Mouse (Mus musculus): ENCODE measurements around the gene Nutm1. TPM values are rescaled to one million over a fixed set of nuclear protein-coding genes. Genes with fewer than 3 reads are reported as not detected.
"Not testable (repeated sequence)": the region's sequence is repeated elsewhere in the genome, so short reads cannot be mapped to it uniquely, and the experiment has no call there.

The Nutm1 gene
- not detected in 2 replicates for polyA plus RNA-seq (2016; fragmentation: Nextera tagmentation; extraction: Ambion mirVana)

- Histone ChIP-seq H3K9ac (no peak within 1 kb of the TSS), H3K4me1 (replicated peaks) (peaks cover 15% of the 10 kb centered on the region), H3K27ac (ENCODE audit: poor library complexity, severe bottlenecking) (no peak within 1 kb of the TSS), H3K27me3 (replicated peaks) (no peaks in the 10 kb centered on the region), H3K9me3 (replicated peaks) (no peaks in the 10 kb centered on the region), H3K4me3 (no peak within 1 kb of the TSS), H3K36me3 (no peaks in the 10 kb centered on the region), H3K4me2 (no peak within 1 kb of the TSS)
- no peak for ATAC-seq (ENCODE audit: insufficient number of reproducible peaks, low FRiP score)
- WGBS = 67% methylated on average over 10 of the region's 10 CpGs
Observed at GRCm38 (mm10) chr2:112259241-112259962, at the start of gene Nutm1. TSS of gene Nutm1 (minus strand) at chr2:112259291.

- Histone ChIP-seq H3K9ac (no peak overlapping the region), H3K9me3 (replicated peaks) (no peaks in the 10 kb centered on the region), H3K27ac (ENCODE audit: poor library complexity, severe bottlenecking) (0 out of 2 replicates have a peak overlapping the region, but pooled peaks have one; percentile 0), H3K4me3 (no peak overlapping the region), H3K27me3 (replicated peaks) (no peaks in the 10 kb centered on the region), H3K4me1 (replicated peaks) (peaks cover 16% of the 10 kb centered on the region), H3K36me3 (no peaks in the 10 kb centered on the region), H3K4me2 (peak overlapping the region; percentile 42; the same call in 1 of the 2 replicates)
- 80% methylated on average over 3 of the region's 3 CpGs for WGBS
- ATAC-seq (ENCODE audit: insufficient number of reproducible peaks, low FRiP score) = no peak
Observed at GRCm38 (mm10) chr2:112308671-112309070, 49.6 kb upstream of the Nutm1 start.

- 91% methylated on average over 4 of the region's 4 CpGs for WGBS
- no peak overlapping the region for H3K9ac ChIP-seq
- H3K27me3 ChIP-seq (replicated peaks) = no peaks in the 10 kb centered on the region
- H3K36me3 ChIP-seq = 0 out of 2 replicates have a peak, but pooled peaks cover 7% of the 10 kb centered on the region
- H3K4me2 ChIP-seq = no peak overlapping the region
- H3K27ac ChIP-seq (ENCODE audit: poor library complexity, severe bottlenecking) = no peak overlapping the region
- H3K9me3 ChIP-seq (replicated peaks) = no peaks in the 10 kb centered on the region
- ATAC-seq (ENCODE audit: insufficient number of reproducible peaks, low FRiP score) = no peak
- H3K4me3 ChIP-seq = no peak overlapping the region
- H3K4me1 ChIP-seq (replicated peaks) = peaks cover 9% of the 10 kb centered on the region; the same call in 1 of the 2 replicates
Observed at GRCm38 (mm10) chr2:112298221-112298620, 39.1 kb upstream of the Nutm1 start.

- H3K9me3 ChIP-seq (replicated peaks) = no peaks in the 10 kb centered on the region
- ATAC-seq (ENCODE audit: insufficient number of reproducible peaks, low FRiP score) = no peak
- peak overlapping the region; percentile 85 for H3K27ac ChIP-seq (ENCODE audit: poor library complexity, severe bottlenecking)
- H3K9ac ChIP-seq = no peak overlapping the region
- no peak overlapping the region for H3K4me3 ChIP-seq
- peaks cover 9% of the 10 kb centered on the region; the same call in 1 of the 2 replicates for H3K4me1 ChIP-seq (replicated peaks)
- H3K4me2 ChIP-seq = peak overlapping the region; percentile 8; the same call in 1 of the 2 replicates
- 0 out of 2 replicates have a peak, but pooled peaks cover 7% of the 10 kb centered on the region for H3K36me3 ChIP-seq
- WGBS = 37% methylated on average over 3 of the region's 3 CpGs
- H3K27me3 ChIP-seq (replicated peaks) = no peaks in the 10 kb centered on the region
Observed at GRCm38 (mm10) chr2:112296211-112296610, 37.1 kb upstream of the Nutm1 start.

- 75% methylated on average over 2 of the region's 2 CpGs for WGBS
- H3K4me3 ChIP-seq = no peak overlapping the region
- ATAC-seq (ENCODE audit: insufficient number of reproducible peaks, low FRiP score) = no peak
Observed at GRCm38 (mm10) chr2:112292823-112293222, 33.7 kb upstream of the Nutm1 start.

GRCm38 (mm10) chr2:112289507-112289906, 30.4 kb upstream of the Nutm1 start:
- Histone ChIP-seq H3K27me3 (replicated peaks) (no peaks in the 10 kb centered on the region), H3K27ac (ENCODE audit: poor library complexity, severe bottlenecking) (no peak overlapping the region), H3K9me3 (replicated peaks) (no peaks in the 10 kb centered on the region), H3K4me1 (replicated peaks) (peaks cover 5% of the 10 kb centered on the region; the same call in 1 of the 2 replicates), H3K4me3 (no peak overlapping the region), H3K9ac (no peak overlapping the region), H3K36me3 (0 out of 2 replicates have a peak, but pooled peaks cover 1% of the 10 kb centered on the region), H3K4me2 (no peak overlapping the region)
- 96% methylated on average over 3 of the region's 3 CpGs for WGBS
- no peak for ATAC-seq (ENCODE audit: insufficient number of reproducible peaks, low FRiP score)

More at GRCm38 (mm10) chr2:112292823-112293222, 33.7 kb upstream of the Nutm1 start:
- Histone ChIP-seq H3K27ac (ENCODE audit: poor library complexity, severe bottlenecking) (no peak overlapping the region), H3K27me3 (replicated peaks) (no peaks in the 10 kb centered on the region), H3K9ac (no peak overlapping the region), H3K9me3 (replicated peaks) (no peaks in the 10 kb centered on the region), H3K36me3 (0 out of 2 replicates have a peak, but pooled peaks cover 7% of the 10 kb centered on the region), H3K4me1 (replicated peaks) (peaks cover 14% of the 10 kb centered on the region; the same call in 1 of the 2 replicates), H3K4me2 (no peak overlapping the region)

- H3K27me3 ChIP-seq (replicated peaks) = no peaks in the 10 kb centered on the region
- H3K27ac ChIP-seq (ENCODE audit: poor library complexity, severe bottlenecking) = no peak overlapping the region
- no peaks in the 10 kb centered on the region for H3K36me3 ChIP-seq
- no peaks in the 10 kb centered on the region for H3K9me3 ChIP-seq (replicated peaks)
- H3K4me1 ChIP-seq (replicated peaks) = peaks cover 5% of the 10 kb centered on the region; the same call in 1 of the 2 replicates
- no peak overlapping the region for H3K4me3 ChIP-seq
- no peak overlapping the region for H3K4me2 ChIP-seq
- 68% methylated on average over 4 of the region's 4 CpGs for WGBS
- no peak overlapping the region for H3K9ac ChIP-seq
- no peak for ATAC-seq (ENCODE audit: insufficient number of reproducible peaks, low FRiP score)
Observed at GRCm38 (mm10) chr2:112287059-112287458, 28.0 kb upstream of the Nutm1 start.

GRCm38 (mm10) chr2:112286062-112286461, 27.0 kb upstream of the Nutm1 start:
- ATAC-seq (ENCODE audit: insufficient number of reproducible peaks, low FRiP score); H3K4me2 ChIP-seq; H3K4me1 ChIP-seq (replicated peaks); H3K36me3 ChIP-seq; H3K9me3 ChIP-seq (replicated peaks); H3K9ac ChIP-seq; H3K27ac ChIP-seq (ENCODE audit: poor library complexity, severe bottlenecking); H3K4me3 ChIP-seq; H3K27me3 ChIP-seq (replicated peaks): not testable (repeated sequence)
- 89% methylated on average over 1 of the region's 1 CpGs for WGBS

- 65% methylated on average over 6 of the region's 6 CpGs for WGBS
Observed at GRCm38 (mm10) chr2:112285031-112285390, 25.9 kb upstream of the Nutm1 start.

GRCm38 (mm10) chr2:112284363-112285030, 25.4 kb upstream of the Nutm1 start:
- Histone ChIP-seq H3K36me3 (no peaks in the 10 kb centered on the region), H3K27ac (ENCODE audit: poor library complexity, severe bottlenecking) (peak overlapping the region; percentile 33; the same call in 1 of the 2 replicates), H3K9me3 (replicated peaks) (no peaks in the 10 kb centered on the region), H3K4me2 (peak overlapping the region; percentile 97), H3K4me1 (replicated peaks) (peaks cover 4% of the 10 kb centered on the region; the same call in 1 of the 2 replicates), H3K27me3 (replicated peaks) (no peaks in the 10 kb centered on the region), H3K9ac (peak overlapping the region; percentile 81), H3K4me3 (peak overlapping the region; percentile 81)
- WGBS = 1% methylated on average over 21 of the region's 21 CpGs
- ATAC-seq (ENCODE audit: insufficient number of reproducible peaks, low FRiP score) = peak; percentile 96

More at GRCm38 (mm10) chr2:112285031-112285390, 25.9 kb upstream of the Nutm1 start:
- Histone ChIP-seq H3K4me1 (replicated peaks) (peaks cover 5% of the 10 kb centered on the region; the same call in 1 of the 2 replicates), H3K27ac (ENCODE audit: poor library complexity, severe bottlenecking) (no peak overlapping the region), H3K4me3 (peak overlapping the region; percentile 81), H3K9ac (peak overlapping the region; percentile 81; the same call in 1 of the 2 replicates), H3K4me2 (peak overlapping the region; percentile 97), H3K27me3 (replicated peaks) (no peaks in the 10 kb centered on the region), H3K36me3 (no peaks in the 10 kb centered on the region), H3K9me3 (replicated peaks) (no peaks in the 10 kb centered on the region)
- no peak for ATAC-seq (ENCODE audit: insufficient number of reproducible peaks, low FRiP score)

- Histone ChIP-seq H3K27ac (ENCODE audit: poor library complexity, severe bottlenecking) (no peak overlapping the region), H3K9me3 (replicated peaks) (no peaks in the 10 kb centered on the region), H3K4me2 (no peak overlapping the region), H3K9ac (no peak overlapping the region), H3K4me3 (no peak overlapping the region), H3K36me3 (no peaks in the 10 kb centered on the region), H3K27me3 (replicated peaks) (no peaks in the 10 kb centered on the region), H3K4me1 (replicated peaks) (no peaks in the 10 kb centered on the region; the same call in 1 of the 2 replicates)
- WGBS = 98% methylated on average over 1 of the region's 1 CpGs
- no peak for ATAC-seq (ENCODE audit: insufficient number of reproducible peaks, low FRiP score)
Observed at GRCm38 (mm10) chr2:112282846-112283245, 23.8 kb upstream of the Nutm1 start.

All from heart, embryonic 12.5 days (tissue).